Mouse (Mus musculus) c-Kit-positive CD71-negative TER-119-negative erythroid progenitor cells, embryonic 14.5 days (primary cell): ENCODE measurements around the gene Gm20388.

Experiments
- DNase-seq: peaks from one replicate; pipeline ENCODE4 v3.0.0-alpha.2; 2013; ENCODE audit warnings: low read depth

Gm20388 gene

DNA sequence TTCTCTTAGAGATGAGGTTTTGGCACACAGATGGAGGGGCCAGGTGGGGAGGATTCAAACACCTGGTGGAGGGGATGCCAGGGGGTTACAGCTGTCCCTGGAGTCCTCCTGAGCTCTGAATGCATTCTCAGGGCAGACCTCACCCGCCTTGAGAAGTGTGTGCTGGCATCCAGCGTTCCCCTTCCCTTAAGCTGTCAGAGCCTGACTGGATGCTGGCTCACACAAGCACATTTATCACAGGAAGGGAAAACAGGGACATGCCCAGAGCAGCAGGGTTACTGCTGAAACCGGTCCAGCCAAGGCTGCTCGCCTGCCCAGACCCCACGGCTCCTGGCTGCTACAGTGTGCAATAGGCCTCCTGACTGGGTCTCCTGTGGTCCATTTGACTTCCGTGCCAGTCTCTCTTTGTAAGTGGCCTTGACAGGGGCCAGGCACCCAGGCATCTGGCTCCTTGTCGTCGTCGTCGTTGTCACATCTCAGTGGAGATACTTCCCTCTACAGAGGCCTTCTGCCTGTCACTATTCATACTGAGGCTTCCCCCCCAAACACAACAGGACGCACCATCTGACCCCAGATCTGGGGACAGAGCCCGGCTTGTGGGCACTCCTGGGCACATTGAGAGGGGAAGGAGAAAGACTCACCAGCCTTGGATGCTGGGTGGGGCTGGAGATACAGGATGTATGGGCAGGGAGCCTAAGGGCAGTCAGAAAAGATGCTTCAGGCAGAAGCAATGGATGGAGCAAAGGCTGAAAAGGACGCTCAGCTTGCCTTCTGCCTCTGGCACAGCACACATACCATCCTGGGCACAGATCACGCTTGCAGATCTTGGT is 2810.4 kb downstream of the Gm20388 start:
- DNase-seq = no peak

DNA sequence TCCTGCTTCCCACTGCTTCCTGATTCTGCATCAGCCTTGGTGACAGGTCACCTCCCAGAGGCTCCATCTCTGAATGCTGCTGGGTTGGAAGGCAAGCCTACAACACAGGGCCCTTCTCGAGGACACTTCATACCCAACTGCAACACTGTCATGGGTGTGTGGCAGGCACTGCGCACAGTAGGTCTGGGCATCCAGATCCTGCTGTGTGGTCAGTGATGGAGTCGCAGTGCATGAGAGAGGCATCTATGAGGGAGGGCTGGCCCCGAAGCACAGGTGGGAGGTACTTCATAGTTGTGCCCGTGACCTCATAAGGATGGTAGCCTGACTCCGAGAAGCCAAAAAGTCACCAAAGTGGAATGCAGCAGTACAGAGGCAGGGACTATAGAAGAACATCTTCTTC is 2814.5 kb downstream of the Gm20388 start:
- no peak for DNase-seq

DNA sequence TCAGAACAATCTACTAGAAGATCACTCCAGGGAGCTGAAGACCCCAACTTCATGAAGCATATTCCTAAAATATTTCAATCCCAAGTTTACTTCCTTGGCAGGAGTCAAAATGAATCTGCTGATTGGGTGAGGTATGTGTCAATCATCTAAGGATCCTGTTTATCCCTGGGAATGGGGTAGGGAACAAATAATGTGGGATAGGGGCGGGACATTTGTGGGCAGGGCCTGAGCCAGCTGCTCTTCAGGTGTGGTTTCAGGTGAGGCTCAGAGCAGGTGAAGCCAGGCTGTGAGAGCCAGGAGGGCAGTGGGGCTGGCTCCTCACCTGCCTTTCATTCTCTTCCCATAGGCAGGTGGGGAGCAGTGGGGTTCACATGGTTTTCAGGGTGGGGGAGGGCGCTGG is 2816.1 kb downstream of the Gm20388 start:
- DNase-seq = no peak

DNA sequence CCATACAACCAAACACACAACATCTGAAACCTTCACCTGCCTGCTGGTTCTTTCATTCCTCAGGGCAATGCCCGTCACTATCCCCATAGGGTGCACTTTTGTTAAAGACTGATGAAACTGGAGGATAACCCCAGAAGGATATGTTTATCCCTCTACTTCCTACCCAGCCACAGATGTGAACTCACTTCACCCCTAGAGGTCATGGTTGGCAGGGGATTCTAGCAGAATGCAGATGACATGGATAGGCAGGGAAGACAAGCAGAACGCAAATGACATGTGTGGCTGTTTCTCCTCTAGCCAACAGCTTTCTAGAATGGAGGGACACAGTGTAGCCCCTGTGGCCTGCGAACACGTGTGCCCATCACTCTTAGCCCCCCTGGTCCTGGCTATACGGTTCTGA is 2816.8 kb downstream of the Gm20388 start:
- DNase-seq = no peak

DNA sequence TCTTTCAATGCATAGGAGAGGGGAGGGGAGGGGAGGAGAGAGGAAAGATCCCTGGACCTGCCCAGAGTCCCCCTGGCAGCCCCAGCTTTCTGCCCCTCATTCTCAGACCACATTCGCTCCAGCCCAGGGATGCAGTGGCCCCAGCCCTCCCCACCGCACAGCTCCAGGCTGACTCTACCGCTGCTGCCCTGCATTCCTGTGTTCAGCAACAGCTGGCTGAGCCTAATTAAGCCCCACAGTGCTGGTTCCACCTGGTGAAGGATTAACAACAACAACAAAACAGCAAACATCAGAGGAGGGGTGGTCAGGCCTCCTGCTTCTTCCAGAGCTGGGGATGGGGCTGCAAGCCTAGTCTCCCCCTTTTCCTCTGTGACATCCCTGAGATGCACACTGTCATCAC is 2818.0 kb downstream of the Gm20388 start:
- no peak for DNase-seq

DNA sequence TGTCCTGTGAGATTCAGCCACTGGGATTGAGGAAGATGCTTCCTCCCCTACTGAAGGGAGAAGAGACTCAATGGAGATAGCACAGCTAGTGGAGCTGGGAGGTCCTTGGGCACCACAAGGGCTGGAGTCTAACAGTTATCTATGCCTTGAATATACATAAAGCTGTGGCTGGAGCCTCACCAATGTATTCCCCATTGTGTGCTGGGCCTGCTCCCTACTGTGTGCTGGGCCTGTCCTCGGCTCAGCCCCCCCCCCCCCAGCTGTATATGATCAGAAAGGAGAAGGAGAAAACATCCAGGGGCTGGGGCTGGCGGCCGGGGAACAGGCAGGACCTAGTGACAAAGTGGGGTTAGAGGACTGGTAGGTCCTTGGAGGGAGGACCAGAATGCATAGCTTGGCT is 2824.5 kb downstream of the Gm20388 start:
- DNase-seq = no peak

DNA sequence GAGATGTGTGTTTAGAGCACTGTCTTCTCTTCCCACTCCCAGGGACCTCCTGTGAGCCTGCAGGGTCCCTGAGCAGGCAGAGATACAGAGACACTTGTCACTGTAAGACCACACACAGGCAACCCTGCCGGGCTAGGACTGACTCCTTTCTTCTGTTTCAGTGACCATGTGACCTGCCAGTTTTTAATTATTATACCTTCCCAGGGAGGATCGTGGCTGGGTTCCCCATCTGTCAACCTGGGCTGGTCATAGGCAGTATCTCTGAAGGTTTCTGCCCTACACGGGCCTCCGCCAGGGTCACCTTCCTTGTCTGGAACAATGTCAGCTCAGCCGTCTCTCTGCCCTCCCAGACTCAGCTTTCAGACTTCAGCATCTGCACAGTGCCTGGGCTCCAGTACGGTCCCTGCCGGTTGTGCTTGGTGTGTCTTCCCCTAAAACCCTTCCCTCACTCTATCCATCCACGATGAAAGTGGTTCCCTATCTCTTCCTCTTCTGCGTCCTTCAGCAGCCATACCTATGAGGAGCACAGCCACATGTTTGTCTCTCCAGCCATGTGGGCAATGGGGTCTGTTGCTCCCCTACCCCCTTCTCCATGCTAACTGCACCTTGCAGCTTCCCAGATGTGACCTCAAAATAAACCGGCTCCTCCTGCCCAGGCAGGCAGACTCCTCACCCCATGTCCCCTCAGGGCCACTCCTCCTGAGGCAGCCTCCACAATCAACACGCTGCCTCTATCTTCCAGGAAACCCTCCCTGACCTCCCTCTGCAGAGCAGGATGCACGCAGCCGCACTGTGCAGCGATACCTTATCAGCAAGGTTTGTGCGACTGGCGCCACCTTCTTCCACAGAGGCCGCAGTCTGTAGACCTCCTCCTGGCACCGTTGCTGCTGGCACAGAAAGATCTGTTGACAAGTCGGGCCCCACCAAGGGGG is 2825.2 kb downstream of the Gm20388 start:
- no peak for DNase-seq

DNA sequence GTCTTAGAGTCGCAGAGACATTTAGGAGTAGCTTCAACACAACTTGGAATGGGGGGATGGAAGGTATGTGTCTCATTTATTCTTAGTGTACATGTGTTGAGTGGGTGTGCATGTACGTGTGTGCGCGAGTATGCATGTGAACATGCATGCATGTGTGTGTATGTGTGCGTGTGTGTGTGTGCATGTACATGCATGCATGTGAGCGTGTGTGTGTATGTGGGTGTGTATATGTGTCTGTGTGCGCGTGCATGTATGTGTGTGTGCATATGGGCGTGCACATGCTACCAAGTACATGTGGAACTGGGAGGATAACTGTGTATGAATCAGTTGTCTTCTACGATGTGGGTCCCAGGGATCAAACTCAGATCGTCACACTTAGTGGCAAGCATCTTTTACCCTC is 2826.0 kb downstream of the Gm20388 start:
- no peak for DNase-seq

DNA sequence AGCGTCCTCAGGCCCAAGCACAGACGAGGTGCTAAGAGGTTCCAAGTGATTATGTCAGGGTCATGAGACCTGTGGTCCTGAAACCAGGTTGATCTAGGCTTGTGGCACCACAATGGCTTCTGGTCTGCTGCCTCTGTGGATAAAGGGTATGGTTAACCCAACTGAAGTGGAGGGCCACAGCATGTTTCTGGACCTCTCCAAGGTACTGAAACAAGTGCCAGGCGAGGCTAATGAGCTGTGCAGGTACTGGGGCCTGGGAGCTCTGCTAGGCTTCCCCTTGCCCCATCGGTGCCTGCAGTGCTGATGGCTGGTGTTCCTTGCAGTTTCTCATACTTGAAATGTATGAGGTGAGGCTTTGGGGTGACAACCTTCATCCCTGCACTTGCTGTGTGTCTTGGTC is 2826.4 kb downstream of the Gm20388 start:
- no peak for DNase-seq

DNA sequence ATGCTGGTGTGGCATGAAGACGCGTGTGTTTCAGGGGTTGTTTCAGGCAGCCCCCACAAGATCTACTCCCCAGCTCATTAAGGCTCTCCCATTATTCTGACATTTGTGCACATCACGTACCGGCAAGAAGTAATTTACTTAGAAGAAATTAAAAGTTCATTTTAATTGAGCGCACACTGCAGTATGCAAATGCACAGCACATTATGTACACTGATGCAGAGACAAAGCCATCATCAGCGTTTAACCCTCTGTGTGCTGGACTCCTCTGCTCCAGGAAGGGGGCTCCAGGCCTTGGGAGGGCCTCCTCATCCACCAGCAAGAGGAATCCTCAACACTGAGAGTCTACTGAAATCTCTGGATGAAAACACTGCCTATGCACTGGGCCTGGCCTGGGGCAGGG is 2827.2 kb downstream of the Gm20388 start:
- no peak for DNase-seq

DNA sequence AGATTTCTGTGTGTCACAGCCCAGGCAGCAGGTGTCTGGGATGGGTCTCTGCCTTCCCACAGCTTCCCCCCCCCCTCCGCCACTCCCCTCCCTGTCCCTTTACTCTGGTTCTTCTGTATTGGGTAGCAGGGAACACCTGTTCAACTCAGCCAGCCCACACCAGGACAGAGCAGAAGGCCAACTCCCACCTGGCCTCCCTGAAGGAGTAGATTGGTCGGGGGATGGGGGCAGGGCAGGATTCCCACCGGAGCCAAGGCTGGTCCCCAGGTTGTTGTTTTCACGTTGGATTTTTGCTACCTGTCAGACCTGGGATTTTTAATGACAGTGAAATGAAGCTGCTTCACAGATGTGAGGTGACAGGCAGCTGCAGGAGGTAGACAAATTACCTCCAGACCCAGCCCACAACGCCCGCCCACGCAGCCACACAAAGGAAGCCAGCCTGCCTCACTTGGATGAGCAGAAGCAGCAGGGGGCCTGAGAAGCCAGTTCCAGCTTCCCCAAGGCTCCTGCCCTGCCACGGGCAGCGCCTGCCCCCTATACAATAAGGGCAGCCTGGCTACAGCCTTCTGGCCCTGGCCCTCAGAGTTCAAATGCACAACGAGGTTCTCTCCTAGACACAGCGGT is 2828.6 kb downstream of the Gm20388 start:
- peak; percentile 53 for DNase-seq

DNA sequence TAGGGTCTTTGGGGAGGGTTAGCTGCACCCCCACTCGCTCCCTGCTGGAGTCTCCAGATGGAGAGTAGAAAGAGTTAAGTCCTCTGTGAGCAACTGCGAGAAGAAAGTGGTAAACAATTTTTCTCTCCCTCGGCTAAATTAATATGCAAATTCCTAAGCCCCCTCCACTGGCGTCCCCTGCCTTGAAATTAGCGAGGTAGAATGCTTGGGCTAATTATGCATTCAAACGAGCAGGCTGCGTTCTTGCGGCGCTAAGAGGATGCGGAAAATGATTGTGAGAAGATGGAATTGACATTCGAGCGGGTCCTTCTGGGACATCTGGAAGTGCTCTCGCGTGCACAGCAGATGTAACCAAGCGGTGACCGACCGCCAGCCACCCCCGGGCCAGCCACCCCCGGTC is 2831.8 kb downstream of the Gm20388 start:
- DNase-seq = no peak

DNA sequence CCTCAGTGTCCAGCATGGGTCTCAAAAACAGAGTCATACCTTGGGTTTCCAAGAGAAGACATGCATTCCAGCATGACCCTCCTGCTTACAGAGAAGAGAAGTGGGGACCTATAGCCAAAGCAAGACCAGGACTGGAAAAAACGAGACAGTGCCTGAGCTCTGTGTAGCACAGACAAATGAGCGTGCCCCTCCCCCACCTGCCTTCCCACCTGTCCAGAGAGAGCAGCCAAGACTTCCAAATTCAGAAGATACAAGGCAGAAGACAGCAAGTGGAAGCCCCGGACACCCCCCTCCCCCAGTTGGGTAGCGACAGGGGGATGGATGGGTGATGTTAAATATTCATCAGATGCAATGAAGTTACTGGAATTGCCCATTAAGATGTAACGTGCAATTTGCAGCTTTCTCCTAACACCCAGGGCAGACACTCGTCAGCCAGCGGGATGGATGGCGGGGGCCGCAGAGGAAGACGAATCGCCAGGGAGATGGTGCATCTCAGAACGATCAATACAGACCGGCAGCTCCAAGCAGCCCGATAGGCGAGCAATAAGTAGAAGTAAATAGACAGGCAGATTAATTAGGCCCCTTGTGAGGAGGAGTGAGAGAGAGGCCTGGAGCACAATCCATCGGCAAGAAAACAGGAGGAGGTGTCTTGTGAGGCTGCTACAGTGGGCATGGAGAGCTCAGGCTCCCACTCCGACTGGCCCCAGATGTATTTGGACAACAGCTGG is 2834.5 kb downstream of the Gm20388 start:
- DNase-seq = no peak

DNA sequence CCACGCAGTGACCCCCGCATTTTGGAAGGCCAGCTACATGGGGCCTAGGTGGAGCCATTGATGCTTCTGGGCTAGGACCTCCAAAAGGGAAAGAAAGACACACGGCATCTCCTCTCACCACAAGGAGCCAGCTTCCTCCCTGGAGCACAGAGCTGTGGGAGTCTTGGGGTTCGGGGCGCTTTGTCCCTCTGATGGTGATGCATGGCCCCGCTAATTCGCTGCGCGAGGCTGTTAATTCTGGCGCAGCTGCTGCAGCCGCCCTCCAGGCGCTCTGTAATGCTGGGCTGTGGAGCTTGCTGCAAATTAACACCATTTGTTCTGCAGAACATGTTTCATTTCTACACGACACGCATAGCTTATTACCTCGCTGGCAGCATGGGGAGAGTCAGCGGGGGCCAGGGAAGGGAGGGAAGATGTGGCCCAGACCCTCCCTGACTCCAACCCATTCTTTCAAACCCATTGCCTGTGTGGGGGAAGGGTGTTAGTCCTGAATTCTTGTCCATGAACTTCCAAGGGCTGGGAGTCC is 2835.2 kb downstream of the Gm20388 start:
- no peak for DNase-seq

DNA sequence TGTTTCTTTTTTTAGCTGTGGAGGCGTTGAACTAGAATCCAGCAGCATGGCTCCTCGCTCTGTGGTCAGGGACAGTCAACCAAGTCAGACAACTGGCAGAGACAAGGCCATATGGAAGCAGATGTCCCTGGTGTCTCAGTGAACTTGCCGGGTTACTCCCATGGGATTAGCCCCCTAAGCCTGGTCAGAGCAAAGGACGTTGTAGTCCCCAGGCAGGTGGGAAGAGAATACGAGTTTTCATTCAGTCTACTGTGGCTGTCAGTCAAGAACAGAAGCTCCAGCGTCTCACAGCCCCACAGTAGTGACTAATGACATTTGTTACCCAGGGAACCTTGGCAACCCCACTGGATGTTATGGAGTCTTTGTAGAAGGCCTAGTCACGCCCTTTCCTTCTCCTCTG is 2835.8 kb downstream of the Gm20388 start:
- DNase-seq = no peak

DNA sequence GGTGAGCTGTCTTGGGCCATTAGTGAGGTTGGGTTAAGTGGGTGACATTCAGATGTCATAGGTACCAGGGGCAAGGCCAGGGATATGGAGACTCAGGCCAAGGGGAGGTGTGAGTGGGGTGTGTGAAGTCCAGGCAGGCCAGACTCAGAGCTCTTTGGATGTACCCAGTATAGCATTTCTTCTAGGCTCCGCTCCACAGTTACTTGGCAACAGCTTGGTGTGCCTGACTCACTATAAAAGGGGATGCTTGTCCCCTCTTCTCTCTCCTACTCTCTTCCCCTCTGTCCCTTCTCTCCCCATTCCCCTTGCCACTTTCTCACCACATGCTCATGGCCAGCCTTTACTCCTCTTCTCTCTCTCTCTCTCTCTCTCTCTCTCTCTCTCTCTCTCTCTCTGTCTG is 2837.2 kb downstream of the Gm20388 start:
- DNase-seq = no peak

DNA sequence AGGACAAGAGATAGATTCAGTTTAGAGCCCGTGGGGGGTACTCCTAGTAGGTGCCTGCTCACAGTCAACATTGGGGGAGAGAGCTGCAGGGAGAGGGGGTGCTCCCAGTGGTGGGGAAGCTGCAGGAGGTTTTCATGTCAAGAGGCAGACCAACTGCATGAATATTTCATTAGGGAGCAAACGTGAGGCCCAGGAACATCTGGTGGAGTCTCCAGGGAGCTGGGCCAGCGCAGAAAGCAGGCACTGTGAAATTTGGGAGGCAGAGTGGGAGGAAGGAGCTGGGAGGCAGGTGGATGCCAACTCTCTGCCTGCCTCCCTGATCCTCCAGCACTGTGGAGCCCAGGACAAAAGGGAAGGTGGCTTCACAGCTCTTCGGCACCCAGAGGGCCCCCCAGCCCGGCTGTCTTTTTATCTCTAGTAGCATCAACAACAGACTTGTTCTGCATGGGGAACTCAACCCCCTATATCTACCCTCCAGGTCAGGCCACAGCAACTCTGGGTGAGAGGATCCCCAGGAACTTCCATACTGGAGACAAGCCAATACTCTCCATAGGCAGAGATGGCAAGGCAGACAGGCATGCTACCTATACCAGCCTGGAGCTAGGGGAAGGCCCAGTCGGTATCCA is 2838.8 kb downstream of the Gm20388 start:
- DNase-seq = no peak

DNA sequence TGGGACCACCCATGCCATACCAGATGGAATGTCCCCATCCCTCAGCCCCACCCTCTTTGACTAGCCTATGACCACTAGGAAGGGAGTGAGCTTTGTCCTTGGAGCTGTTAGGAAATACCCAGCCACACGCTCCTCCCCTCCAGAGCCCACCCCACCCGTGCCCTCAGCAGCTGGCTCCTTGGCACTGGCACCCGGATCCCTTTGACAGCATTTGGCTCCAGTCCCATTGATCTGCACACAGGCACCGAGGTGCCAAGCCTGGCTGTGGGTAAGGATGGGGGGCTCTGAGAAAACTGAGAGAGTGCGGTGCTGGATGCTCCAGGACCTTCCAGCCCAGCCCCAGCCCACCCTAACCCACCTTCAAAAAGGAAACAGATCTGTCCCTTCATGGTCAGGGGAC is 2840.7 kb downstream of the Gm20388 start:
- DNase-seq = no peak

DNA sequence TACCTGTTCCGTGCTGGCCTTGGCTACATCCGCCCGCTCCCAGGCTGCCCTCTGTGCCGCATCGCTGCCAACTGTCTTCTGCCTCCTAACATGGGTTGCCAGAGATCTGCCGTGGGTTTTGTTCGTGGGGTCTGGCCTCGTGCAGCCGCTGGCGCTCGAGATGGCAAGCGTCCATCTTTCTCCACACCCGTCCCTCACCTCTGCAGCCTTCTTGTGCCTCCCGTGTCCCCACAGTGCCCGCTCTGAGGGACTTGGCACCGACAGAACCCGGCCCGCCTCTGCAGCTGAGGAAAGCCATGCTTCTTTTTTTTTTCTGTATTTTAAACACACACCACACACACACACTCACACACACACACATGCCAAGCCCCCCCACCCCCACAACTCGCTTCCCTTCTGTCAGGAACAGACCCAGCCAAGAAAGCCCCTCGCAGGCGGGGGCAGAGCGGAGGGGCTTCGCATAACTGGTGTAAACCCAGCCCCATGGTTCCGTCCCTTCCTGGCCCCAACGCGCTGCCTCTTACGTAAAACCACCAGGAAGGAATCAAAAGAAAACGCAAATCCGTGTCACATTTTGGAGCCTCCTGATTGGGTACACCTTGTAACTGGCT is 2841.6 kb downstream of the Gm20388 start:
- no peak for DNase-seq

DNA sequence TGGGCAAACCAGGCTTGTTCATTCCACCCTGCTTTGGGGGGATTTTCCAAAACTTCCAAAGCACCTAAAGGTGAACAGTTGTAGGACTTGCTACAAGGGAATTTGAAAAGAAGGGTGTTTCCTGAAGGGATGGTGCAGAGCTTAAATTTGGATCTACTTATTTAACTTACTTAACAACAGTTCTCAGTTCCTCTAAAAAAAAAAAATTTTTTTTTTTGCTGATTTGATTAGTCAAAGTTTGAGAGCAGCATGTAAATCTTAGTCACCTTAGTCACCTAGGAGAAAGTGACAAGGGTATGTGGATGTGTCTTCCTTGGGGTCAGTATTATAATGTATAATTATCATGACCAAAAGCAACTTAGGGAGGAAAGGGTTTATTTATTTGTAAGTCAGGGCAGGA is 2848.0 kb downstream of the Gm20388 start:
- DNase-seq = no peak

DNA sequence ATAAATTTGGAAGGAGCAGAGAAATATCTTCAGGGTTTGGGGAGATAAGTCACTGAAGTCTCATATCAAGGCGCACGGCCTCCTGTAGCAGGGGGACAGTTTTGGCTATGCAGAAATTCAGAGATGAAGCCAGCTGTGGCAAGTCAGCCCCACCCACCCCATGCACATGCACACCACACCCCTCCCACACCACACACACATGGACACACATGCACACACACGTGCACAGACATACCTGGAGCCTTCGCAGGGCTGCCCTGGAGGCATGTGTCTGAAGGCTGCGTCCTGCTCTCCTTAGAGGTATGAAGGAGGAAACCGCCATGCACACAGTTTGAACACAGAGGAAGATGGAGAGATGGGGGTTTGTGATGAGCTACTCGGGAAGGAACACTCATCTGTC is 2849.5 kb downstream of the Gm20388 start:
- DNase-seq = no peak
